Mouse (Mus musculus) spleen, adult 2 months (tissue): ENCODE measurements around the gene Bcl2l14. TPM values are rescaled to one million over a fixed set of nuclear protein-coding genes. Genes with fewer than 3 reads are reported as not detected.

Source experiments
- DNase-seq, 2 experiments: peaks; one replicate each; pipeline versions ENCODE4 v3.0.0 to v3.0.0-alpha.2; 2012 to 2021; ENCODE audit warnings: low spot score in 2 of 2, low read depth in 1 of 2
- H3K27ac ChIP-seq: fragments of 200-500 bp; 2 replicates; pipeline ENCODE4 v1.5.1; 2012; ENCODE audit warnings: low read length, inconsistent platforms; ENCODE audit not compliant: insufficient read depth
- H3K27me3 ChIP-seq: fragments of 200-500 bp; 2 replicates; pipeline ENCODE4 v1.6.1; 2012; ENCODE audit warnings: mild to moderate bottlenecking, moderate library complexity, low read length, inconsistent platforms; ENCODE audit not compliant: control insufficient read depth, insufficient read depth
- H3K36me3 ChIP-seq: fragments of 200-500 bp; 2 replicates; pipeline ENCODE4 v1.6.1; 2012; ENCODE audit warnings: mild to moderate bottlenecking, low read length, inconsistent platforms; ENCODE audit not compliant: control insufficient read depth, insufficient read depth
- H3K4me1 ChIP-seq: fragments of 200-500 bp; 2 replicates; pipeline ENCODE4 v1.6.1; 2011; ENCODE audit warnings: inconsistent platforms; ENCODE audit not compliant: control insufficient read depth, insufficient read depth, insufficient read length
- H3K4me3 ChIP-seq: fragments of 200-500 bp; 2 replicates; pipeline ENCODE4 v1.5.1; 2011; ENCODE audit warnings: mild to moderate bottlenecking, inconsistent platforms; ENCODE audit not compliant: insufficient read depth, insufficient read length; ENCODE audit errors: extremely low read depth
- CTCF ChIP-seq: fragments of 200-500 bp; IDR thresholded peaks from 2 replicates; pipeline ENCODE4 v1.5.1; 2011; ENCODE audit warnings: mild to moderate bottlenecking, inconsistent platforms; ENCODE audit not compliant: insufficient read depth, insufficient read length, insufficient replicate concordance; ENCODE audit errors: extremely low read depth
- POLR2A ChIP-seq: fragments of 200-500 bp; IDR thresholded peaks from 2 replicates; pipeline ENCODE4 v1.6.1; 2011; ENCODE audit warnings: low read depth, low read length, inconsistent platforms
- WGBS: fragments of 180-500 bp; shearing (Covaris S2); methylation state at CpG from one replicate; pipeline ENCODE4 v1.1.7; 2018; 5-methylcytosine and 5-hydroxymethylcytosine counted together
- polyA plus RNA-seq: library from polyadenylated mRNA; depleted of rRNA; stranded (reverse); fragments of >200 nt; gene quantifications from 2 replicates; pipeline ENCODE4 v1.2.3, GENCODE M21; 2012; rRNA removed

The Bcl2l14 gene
- polyA plus RNA-seq, 1 experiment: 0.90 TPM

- no peak for DNase-seq
- 96% methylated on average over 10 of the region's 10 CpGs for WGBS
- TF ChIP-seq POLR2A: no peak
- TF ChIP-seq CTCF: no peak
- no peak overlapping the region for H3K27ac ChIP-seq
- no peak overlapping the region for H3K4me3 ChIP-seq
- H3K27me3 ChIP-seq: no peaks in the 10 kb centered on the region
- H3K36me3 ChIP-seq: peaks cover 16% of the 10 kb centered on the region
- H3K4me1 ChIP-seq: no peaks in the 10 kb centered on the region
Observed at GRCm38 (mm10) chr6:134479481-134479880, 83.4 kb downstream of the Bcl2l14 start.

GRCm38 (mm10) chr6:134486318-134486717 is 90.2 kb downstream of the Bcl2l14 start:
- Histone ChIP-seq H3K4me1 (no peaks in the 10 kb centered on the region), H3K27ac (no peak overlapping the region), H3K27me3 (no peaks in the 10 kb centered on the region), H3K36me3 (peaks cover 19% of the 10 kb centered on the region), H3K4me3 (no peak overlapping the region)
- TF ChIP-seq POLR2A: no peak
- no peak for TF ChIP-seq CTCF
- 97% methylated on average over 9 of the region's 9 CpGs for WGBS
- DNase-seq: no peak

Other genes starting within 250 kb of the Bcl2l14 start
- 10.8 and 14.7 TPM in 2 replicates for gene Lrp6, start 170.6 kb downstream of the Bcl2l14 start, polyA plus RNA-seq
- gene Mansc1, start 236.2 kb downstream of the Bcl2l14 start, polyA plus RNA-seq: 1.4 TPM in 2 replicates
- gene Borcs5, start 243.2 kb downstream of the Bcl2l14 start, polyA plus RNA-seq: 9.2 and 12.3 TPM in 2 replicates